Mouse (Mus musculus): Measurements from ENCODE around the gene Vmn1r22. TPM values are rescaled to one million over a fixed set of nuclear protein-coding genes. Genes with fewer than 3 reads are reported as not detected.
"Not testable (repeated sequence)": the region's sequence is repeated elsewhere in the genome, so short reads cannot be mapped to it uniquely, and the experiment has no call there.

The Vmn1r22 gene
- polyA plus RNA-seq (2014; fragmentation: Nextera tagmentation; extraction: Ambion mirVana): not detected in 2 replicates

GRCm38 (mm10) chr6:57907928-57908327 is at the start of gene Vmn1r22:
Gene Vmn1r22, minus strand, starts transcription at chr6:57908028.
- no peaks in the 10 kb centered on the region for H3K4me1 ChIP-seq (replicated peaks; ENCODE audit: control insufficient read depth, insufficient read depth, low read length)
- H3K27ac ChIP-seq: no peak within 1 kb of the TSS
- no peak within 1 kb of the TSS for H3K9ac ChIP-seq
- whole genome bisulfite sequencing: 82% methylated on average over 1 of the region's 1 CpGs
- no peaks in the 10 kb centered on the region for H3K27me3 ChIP-seq (ENCODE audit: control insufficient read depth, insufficient read depth, low read length)
- no peak within 1 kb of the TSS for H3K4me3 ChIP-seq (replicated peaks; ENCODE audit: low read length)
- H3K36me3 ChIP-seq (replicated peaks; ENCODE audit: control insufficient read depth, insufficient read depth): no peaks in the 10 kb centered on the region
- ATAC-seq (ENCODE audit: low FRiP score) (no peak), DNase-seq (ENCODE audit: low spot score) (no peak)
- no peak within 1 kb of the TSS for H3K4me2 ChIP-seq (replicated peaks)
- no peaks in the 10 kb centered on the region for H3K9me3 ChIP-seq (ENCODE audit: control insufficient read depth, low read length)

DNA sequence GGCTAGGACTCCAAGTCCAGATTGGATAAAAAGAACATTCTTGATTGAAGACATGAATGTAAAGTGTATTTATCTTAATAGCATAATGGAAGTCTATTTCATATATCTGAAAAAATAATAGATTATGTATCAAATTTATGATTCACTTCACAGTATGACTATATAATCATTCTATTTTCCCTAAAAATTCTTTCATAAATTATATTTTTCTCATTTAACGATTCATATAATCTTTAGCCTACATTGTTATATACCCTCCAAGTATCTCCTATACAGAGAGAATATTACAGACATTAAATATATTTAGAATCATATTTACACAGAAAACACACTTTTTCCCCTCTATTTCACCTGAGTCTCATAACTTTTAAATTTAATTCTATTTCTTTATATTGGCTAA is 18.9 kb upstream of the Vmn1r22 start, which contains the start of gene Vmn1r23:
Vmn1r23 (minus strand) TSS at position 101 of the 400 bp plus-strand sequence.
- no peaks in the 10 kb centered on the region for H3K36me3 ChIP-seq (replicated peaks; ENCODE audit: control insufficient read depth, insufficient read depth)
- WGBS: 91% methylated on average over 1 of the region's 1 CpGs
- no peak for ATAC-seq (ENCODE audit: low FRiP score)
- no peaks in the 10 kb centered on the region for H3K9me3 ChIP-seq (ENCODE audit: control insufficient read depth, low read length)
- H3K27me3 ChIP-seq (ENCODE audit: control insufficient read depth, insufficient read depth, low read length): no peaks in the 10 kb centered on the region
- H3K4me1 ChIP-seq (replicated peaks; ENCODE audit: control insufficient read depth, insufficient read depth, low read length): no peaks in the 10 kb centered on the region
- H3K4me3 ChIP-seq (replicated peaks; ENCODE audit: low read length): no peak within 1 kb of the TSS
- no peak within 1 kb of the TSS for H3K27ac ChIP-seq
- DNase-seq (ENCODE audit: low spot score): no peak
- no peak within 1 kb of the TSS for H3K9ac ChIP-seq
- H3K4me2 ChIP-seq (replicated peaks): no peak within 1 kb of the TSS

GRCm38 (mm10) chr6:57859043-57860042 is 48.5 kb downstream of the Vmn1r22 start:
- Histone ChIP-seq H3K27me3 (ENCODE audit: control insufficient read depth, insufficient read depth, low read length) (no peaks in the 10 kb centered on the region), H3K27ac (no peak overlapping the region), H3K4me3 (replicated peaks; ENCODE audit: low read length) (no peak overlapping the region), H3K9me3 (ENCODE audit: control insufficient read depth, low read length) (no peaks in the 10 kb centered on the region), H3K9ac (no peak overlapping the region), H3K36me3 (replicated peaks; ENCODE audit: control insufficient read depth, insufficient read depth) (no peaks in the 10 kb centered on the region), H3K4me2 (replicated peaks) (peak overlapping the region; percentile 38; the same call in 1 of the 2 replicates), H3K4me1 (replicated peaks; ENCODE audit: control insufficient read depth, insufficient read depth, low read length) (no peaks in the 10 kb centered on the region)
- ATAC-seq (ENCODE audit: low FRiP score) (peak; percentile 93), DNase-seq (ENCODE audit: low spot score) (peak; percentile 74)
- 56% methylated on average over 6 of the region's 6 CpGs for WGBS

GRCm38 (mm10) chr6:57851177-57851576 is 56.7 kb downstream of the Vmn1r22 start:
- not testable (repeated sequence) for DNase-seq (ENCODE audit: low spot score); H3K4me3 ChIP-seq (replicated peaks; ENCODE audit: low read length); H3K9me3 ChIP-seq (ENCODE audit: control insufficient read depth, low read length); H3K4me2 ChIP-seq (replicated peaks); H3K4me1 ChIP-seq (replicated peaks; ENCODE audit: control insufficient read depth, insufficient read depth, low read length); H3K36me3 ChIP-seq (replicated peaks; ENCODE audit: control insufficient read depth, insufficient read depth); H3K27me3 ChIP-seq (ENCODE audit: control insufficient read depth, insufficient read depth, low read length); H3K27ac ChIP-seq; H3K9ac ChIP-seq; ATAC-seq (ENCODE audit: low FRiP score)
- 83% methylated on average over 5 of the region's 5 CpGs for WGBS

DNA sequence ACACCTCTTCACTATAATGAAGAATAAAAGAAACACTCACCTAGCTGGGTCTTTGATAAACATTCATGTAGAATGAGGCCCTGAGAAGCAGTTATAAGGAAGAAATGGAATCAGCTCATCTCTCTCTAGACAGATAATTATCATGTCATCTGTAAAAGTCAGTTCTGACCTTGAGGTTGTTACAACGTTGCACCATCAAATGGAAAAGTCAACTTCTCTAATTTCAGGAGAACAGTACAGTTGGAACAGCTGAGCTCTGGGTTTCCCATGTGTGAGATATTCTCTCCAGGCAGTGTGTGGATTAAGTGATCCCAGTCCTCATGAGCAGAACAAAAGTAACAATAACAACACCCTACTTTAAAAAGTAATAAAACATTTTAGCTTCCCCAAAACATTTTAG is 57.5 kb downstream of the Vmn1r22 start, which contains the start of gene Vmn1r21:
Vmn1r21 (minus strand) TSS at position 58 of the 400 bp plus-strand sequence.
- ATAC-seq (ENCODE audit: low FRiP score): no peak

More for the DNA sequence above, 57.5 kb downstream of the Vmn1r22 start, which contains the start of gene Vmn1r21:
- Histone ChIP-seq H3K4me3 (replicated peaks; ENCODE audit: low read length) (no peak within 1 kb of the TSS), H3K9me3 (ENCODE audit: control insufficient read depth, low read length) (no peaks in the 10 kb centered on the region), H3K36me3 (replicated peaks; ENCODE audit: control insufficient read depth, insufficient read depth) (no peaks in the 10 kb centered on the region), H3K4me2 (replicated peaks) (no peak within 1 kb of the TSS), H3K9ac (no peak within 1 kb of the TSS), H3K27ac (no peak within 1 kb of the TSS), H3K27me3 (ENCODE audit: control insufficient read depth, insufficient read depth, low read length) (no peaks in the 10 kb centered on the region), H3K4me1 (replicated peaks; ENCODE audit: control insufficient read depth, insufficient read depth, low read length) (no peaks in the 10 kb centered on the region)
- 77% methylated on average over 1 of the region's 1 CpGs for WGBS
- DNase-seq (ENCODE audit: low spot score): no peak

Other genes starting within 250 kb of the Vmn1r22 start
- 19.2 and 20.0 TPM in 2 replicates for gene Pyurf, start 215.9 kb downstream of the Vmn1r22 start, polyA plus RNA-seq (2014; fragmentation: Nextera tagmentation; extraction: Ambion mirVana)
- 93.2 and 98.8 TPM in 2 replicates for gene Lancl2, start 205.5 kb downstream of the Vmn1r22 start, polyA plus RNA-seq (2014; fragmentation: Nextera tagmentation; extraction: Ambion mirVana)
- gene Vopp1, start 82.9 kb downstream of the Vmn1r22 start, polyA plus RNA-seq (2014; fragmentation: Nextera tagmentation; extraction: Ambion mirVana): 113 and 135 TPM in 2 replicates
- not detected in 2 replicates for gene Vmn1r21, start 57.7 kb downstream of the Vmn1r22 start, polyA plus RNA-seq (2014; fragmentation: Nextera tagmentation; extraction: Ambion mirVana)
- not detected in 2 replicates for gene Vmn1r23, start 18.8 kb upstream of the Vmn1r22 start, polyA plus RNA-seq (2014; fragmentation: Nextera tagmentation; extraction: Ambion mirVana)
- gene Vmn1r24, start 53.5 kb upstream of the Vmn1r22 start, polyA plus RNA-seq (2014; fragmentation: Nextera tagmentation; extraction: Ambion mirVana): not detected in 2 replicates
- not detected in 2 replicates for gene Vmn1r25, start 72.8 kb upstream of the Vmn1r22 start, polyA plus RNA-seq (2014; fragmentation: Nextera tagmentation; extraction: Ambion mirVana)
- gene Vmn1r26, start 107.1 kb upstream of the Vmn1r22 start, polyA plus RNA-seq (2014; fragmentation: Nextera tagmentation; extraction: Ambion mirVana): not detected in 2 replicates

All from hindbrain, embryonic 14.5 days (tissue).